Mouse (Mus musculus): ENCODE results near the gene Phf24. TPM values are rescaled to one million over a fixed set of nuclear protein-coding genes. Genes with fewer than 3 reads are reported as not detected.

Gene Phf24
- total and polyA plus RNA-seq, 3 experiments: not detected

GRCm38 (mm10) chr4:42956581-42956980 lies 40.1 kb downstream of the Phf24 start:
- Histone ChIP-seq H3K36me3 (replicated peaks in 1 of 2; ENCODE audit: control insufficient read depth in 1 of 2, insufficient read depth in 1 of 2, low read length in 1 of 2) (peaks cover 4 to 40% of the 10 kb centered on the region in 2 experiments), H3K27me3 (replicated peaks) (no peaks in the 10 kb centered on the region), H3K9ac (ENCODE audit: insufficient read depth, low read depth) (no peak overlapping the region), H3K4me1 (ENCODE audit: control insufficient read depth in 1 of 2, insufficient read depth in 2 of 2) (peaks cover 0 to 38% of the 10 kb centered on the region in 2 experiments), H3K9me3 (replicated peaks; ENCODE audit: low read length) (no peaks in the 10 kb centered on the region), H3K79me2 (replicated peaks; ENCODE audit: control insufficient read depth, extremely low read depth, insufficient read depth, poor library complexity, severe bottlenecking) (no peaks in the 10 kb centered on the region), H3K27ac (ENCODE audit: insufficient read depth, low read depth) (no peak overlapping the region), H3K4me3 (replicated peaks in 1 of 3; ENCODE audit: low read depth in 2 of 3, low read length in 2 of 3, poor library complexity in 1 of 3) (no peak overlapping the region), H3K4me2 (ENCODE audit: insufficient read depth, low read depth, poor library complexity, severe bottlenecking) (no peak overlapping the region)
- in situ Hi-C loops (cut with MboI; ENCODE audit: low pct_ligation_motif_present, low pct_unique_long_range_greater_than_20kb, low sequenced_read_pairs): no loop called here
- TF ChIP-seq ZMIZ1 (IDR thresholded peaks at IDR 0.05; ENCODE audit: low read depth, low read length): no peak
- no peak for TF ChIP-seq CHD1 (IDR thresholded peaks at IDR 0.05; ENCODE audit: low read depth, low read length)
- TF ChIP-seq UBTF (IDR thresholded peaks at IDR 0.05; ENCODE audit: low read depth, low read length): no peak
- TF ChIP-seq CHD2 (IDR thresholded peaks at IDR 0.05; ENCODE audit: low read length): no peak
- TF ChIP-seq ETS1 (conservative IDR thresholded peaks at IDR 0.05; ENCODE audit: low read depth, low read length): no peak
- DNase-seq (ENCODE audit: extremely low read depth): no peak
- dilution Hi-C loops (cut with MboI; ENCODE audit: extremely low pct_ligation_motif_present, extremely low pct_unique_long_range_greater_than_20kb, low sequenced_read_pairs): no loop called here

- DNase-seq (ENCODE audit: extremely low read depth): no peak
- no peak overlapping the region for H3K4me3 ChIP-seq (replicated peaks in 1 of 3; ENCODE audit: low read depth in 2 of 3, low read length in 2 of 3, poor library complexity in 1 of 3)
- TF ChIP-seq TBP (conservative IDR thresholded peaks at IDR 0.05; ENCODE audit: low read depth, low read length) (no peak), JUND (conservative IDR thresholded peaks at IDR 0.05; ENCODE audit: low read depth, low read length) (no peak), PAX5 (IDR thresholded peaks at IDR 0.05; ENCODE audit: low read length) (no peak), CHD2 (IDR thresholded peaks at IDR 0.05; ENCODE audit: low read length) (no peak), POLR2A (IDR thresholded peaks at IDR 0.05; ENCODE audit: low read depth, low read length) (no peak), IRF4 (IDR thresholded peaks at IDR 0.05; ENCODE audit: low read depth, low read length) (no peak), KAT2A (IDR thresholded peaks at IDR 0.05; ENCODE audit: insufficient replicate concordance, low read length) (no peak), MYC (IDR thresholded peaks at IDR 0.05; ENCODE audit: low read depth, low read length) (no peak), ZC3H11A (IDR thresholded peaks at IDR 0.05; ENCODE audit: low read depth, low read length) (no peak), RAD21 (IDR thresholded peaks at IDR 0.05; ENCODE audit: low read depth, low read length) (no peak), CTCF (conservative IDR thresholded peaks at IDR 0.05 in 1 of 2, IDR thresholded peaks at IDR 0.05 in 1 of 2; ENCODE audit: low read depth in 2 of 2, low read length in 2 of 2) (no peak), MAFK (IDR thresholded peaks at IDR 0.05; ENCODE audit: insufficient replicate concordance, low read length) (no peak), CHD1 (IDR thresholded peaks at IDR 0.05; ENCODE audit: low read depth, low read length) (no peak), POLR2AphosphoS2 (IDR thresholded peaks at IDR 0.05; ENCODE audit: low read depth, low read length) (no peak), TCF12 (IDR thresholded peaks at IDR 0.05; ENCODE audit: low read depth, low read length) (no peak), NRF1 (IDR thresholded peaks at IDR 0.05; ENCODE audit: low read depth, low read length) (no peak), EP300 (IDR thresholded peaks at IDR 0.05; ENCODE audit: low read length) (no peak)
- no peak overlapping the region for H3K9ac ChIP-seq (ENCODE audit: insufficient read depth, low read depth)
- H3K36me3 ChIP-seq (replicated peaks in 1 of 2; ENCODE audit: control insufficient read depth in 1 of 2, insufficient read depth in 1 of 2, low read length in 1 of 2): peaks cover 4 to 40% of the 10 kb centered on the region in 2 experiments
- no peaks in the 10 kb centered on the region for H3K27me3 ChIP-seq (replicated peaks)
- peaks cover 0 to 31% of the 10 kb centered on the region in 2 experiments; a peak in 3 of 4 replicates for H3K4me1 ChIP-seq (ENCODE audit: control insufficient read depth in 1 of 2, insufficient read depth in 2 of 2)
- in situ Hi-C loops (cut with MboI; ENCODE audit: low pct_ligation_motif_present, low pct_unique_long_range_greater_than_20kb, low sequenced_read_pairs) (no loop called here), dilution Hi-C loops (cut with MboI; ENCODE audit: extremely low pct_ligation_motif_present, extremely low pct_unique_long_range_greater_than_20kb, low sequenced_read_pairs) (no loop called here)
- no peaks in the 10 kb centered on the region for H3K9me3 ChIP-seq (replicated peaks; ENCODE audit: low read length)
- no peak overlapping the region for H3K27ac ChIP-seq (ENCODE audit: insufficient read depth, low read depth)
- H3K79me2 ChIP-seq (replicated peaks; ENCODE audit: control insufficient read depth, extremely low read depth, insufficient read depth, poor library complexity, severe bottlenecking): no peaks in the 10 kb centered on the region
- H3K4me2 ChIP-seq (ENCODE audit: insufficient read depth, low read depth, poor library complexity, severe bottlenecking): no peak overlapping the region
Observed at GRCm38 (mm10) chr4:42957306-42957705, 40.8 kb downstream of the Phf24 start.

Data from CH12.LX (cell line).